Mouse (Mus musculus): ENCODE results near the gene Cdh4.

- TF ChIP-seq CTCF (IDR thresholded peaks at IDR 0.05; ENCODE audit: borderline replicate concordance, insufficient read depth, low read length) (no peak), POLR2A (IDR thresholded peaks at IDR 0.05; ENCODE audit: low read depth, low read length) (no peak)
Observed at GRCm38 (mm10) chr2:179941696-179942095, 499.5 kb downstream of the Cdh4 start.

All from embryonic fibroblast, embryonic 13.5 days (primary cell).